Mouse (Mus musculus): ENCODE data around the gene Ift81.

GRCm38 (mm10) chr5:122650100-122650499 lies 35.8 kb upstream of the Ift81 start:
- TF ChIP-seq MYOG (IDR thresholded peaks at IDR 0.05; ENCODE audit: control insufficient read depth in 1 of 3, insufficient read depth in 1 of 3, insufficient read length in 2 of 3, low read depth in 2 of 3) (no peak), POLR2A (IDR thresholded peaks at IDR 0.05; ENCODE audit: insufficient read length, low read depth) (no peak), MYOD1 (IDR thresholded peaks at IDR 0.05; ENCODE audit: control insufficient read depth in 1 of 3, insufficient read length in 2 of 3, low read depth in 2 of 3) (no peak), POLR2AphosphoS2 (IDR thresholded peaks at IDR 0.05; ENCODE audit: insufficient read length, low read depth) (no peak), USF1 (IDR thresholded peaks at IDR 0.05; ENCODE audit: low read depth) (no peak)
